Mouse (Mus musculus) activated CD4-positive, CD25-positive, alpha-beta regulatory T cell, adult 4 months (primary cell): Measurements from ENCODE around the gene Prtn3. TPM values are rescaled to one million over a fixed set of nuclear protein-coding genes. Genes with fewer than 3 reads are reported as not detected.

ENCODE experiments used
- ATAC-seq: one replicate; pipeline ENCODE4 v1.8.0; 2017
- polyA plus RNA-seq, 2 experiments: library from polyadenylated mRNA; unstranded; fragments of 100-300 nt; shearing (Covaris generic); gene quantifications; one replicate each; pipeline ENCODE4 v1.2.1; 2017

Prtn3 gene
- polyA plus RNA-seq, 2 experiments from 2014 or later: not detected

- no peak for ATAC-seq
Measured at GRCm38 (mm10) chr10:79855558-79856184, 18.6 kb upstream of the Prtn3 start.

- no peak for ATAC-seq
Measured at GRCm38 (mm10) chr10:79856280-79856679, 18.0 kb upstream of the Prtn3 start.

GRCm38 (mm10) chr10:79856704-79857451 is 17.4 kb upstream of the Prtn3 start:
- ATAC-seq: no peak

GRCm38 (mm10) chr10:79857452-79857811 is 16.8 kb upstream of the Prtn3 start:
- no peak for ATAC-seq

GRCm38 (mm10) chr10:79857894-79858293 is 16.4 kb upstream of the Prtn3 start:
- no peak for ATAC-seq

GRCm38 (mm10) chr10:79858416-79859074 is 15.7 kb upstream of the Prtn3 start:
- ATAC-seq: no peak

GRCm38 (mm10) chr10:79859116-79859515 is 15.2 kb upstream of the Prtn3 start:
- no peak for ATAC-seq

- no peak for ATAC-seq
Measured at GRCm38 (mm10) chr10:79860079-79860911, 14.0 kb upstream of the Prtn3 start.

- no peak for ATAC-seq
Measured at GRCm38 (mm10) chr10:79861230-79862048, 12.8 kb upstream of the Prtn3 start.

- no peak for ATAC-seq
Measured at GRCm38 (mm10) chr10:79862049-79862788, 12.1 kb upstream of the Prtn3 start.

GRCm38 (mm10) chr10:79862925-79863324 is 11.4 kb upstream of the Prtn3 start:
- no peak for ATAC-seq

GRCm38 (mm10) chr10:79864351-79865188 is 9.7 kb upstream of the Prtn3 start:
- no peak for ATAC-seq

- no peak for ATAC-seq
Measured at GRCm38 (mm10) chr10:79865189-79865601, 9.1 kb upstream of the Prtn3 start.

- no peak for ATAC-seq
Measured at GRCm38 (mm10) chr10:79865801-79866295, 8.4 kb upstream of the Prtn3 start.

GRCm38 (mm10) chr10:79866601-79867000 is 7.7 kb upstream of the Prtn3 start:
- ATAC-seq: no peak

- no peak for ATAC-seq
Measured at GRCm38 (mm10) chr10:79871845-79872244, 2.4 kb upstream of the Prtn3 start.

- no peak for ATAC-seq
Measured at GRCm38 (mm10) chr10:79872862-79873261, 1.4 kb upstream of the Prtn3 start.

GRCm38 (mm10) chr10:79873313-79873712 is 963 bp upstream of the Prtn3 start:
- ATAC-seq: no peak

- no peak for ATAC-seq
Measured at GRCm38 (mm10) chr10:79873715-79874289, 474 bp upstream of the Prtn3 start.

- ATAC-seq: no peak
Measured at GRCm38 (mm10) chr10:79877174-79877573, 2.9 kb downstream of the Prtn3 start.
